ENCODE assay signal across 22 mouse cellular contexts in the genomic region with DNA sequence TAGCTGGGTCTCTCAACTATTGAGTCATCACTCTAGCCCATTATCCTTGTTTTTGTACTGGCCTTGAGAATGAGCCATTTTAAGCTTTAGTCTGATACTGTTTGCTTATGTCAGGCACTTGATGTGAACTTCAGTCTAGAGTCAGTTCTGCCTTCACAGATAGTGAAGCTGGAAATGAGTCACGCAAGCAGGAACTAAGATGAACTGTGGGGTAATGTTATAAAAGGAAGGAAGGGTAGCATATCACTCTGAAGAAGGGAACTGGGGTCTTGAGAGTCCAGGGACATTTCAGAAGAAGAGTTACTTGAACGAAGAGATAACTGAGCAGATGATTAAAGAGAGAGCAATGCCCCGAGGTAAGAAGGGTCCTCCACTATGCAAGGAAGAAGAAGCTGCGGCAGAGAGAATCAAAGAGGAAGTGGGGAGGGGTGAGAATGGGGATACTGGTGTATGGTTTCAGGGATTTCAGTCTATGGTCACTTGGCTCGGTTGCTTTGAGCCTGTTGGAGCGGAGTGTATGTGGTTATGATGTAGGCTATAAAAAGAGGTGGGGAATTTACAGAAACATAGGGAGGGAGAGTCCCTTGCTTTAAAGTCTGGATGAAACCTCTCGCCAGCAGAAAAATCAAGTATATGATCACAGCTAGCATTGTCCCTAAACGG. TPM values are rescaled to one million over a fixed set of nuclear protein-coding genes. Genes with fewer than 3 reads are reported as not detected.
"Had no signal": no experiment of that assay in that cellular context is flagged by ENCODE, and none has a peak within 500 bp of the region (broad histone marks: within the 10 kb centered on the region; RNA-seq: fewer than 3 reads in every experiment).

No protein-coding gene starts in this region.

- H3K27ac ChIP-seq: midbrain, embryonic 13.5 days; midbrain, embryonic 15.5 days; neural tube, embryonic 12.5 days; stomach, embryonic 15.5 days; stomach, postnatal 0 days had no signal

- H3K4me3 ChIP-seq: midbrain, embryonic 13.5 days; midbrain, embryonic 15.5 days; neural tube, embryonic 12.5 days; stomach, embryonic 15.5 days had no signal

- DNase-seq: lung, adult 18-20 months; lung, embryonic 14.5 days; lung, postnatal 10 days; lung, postnatal 4 days; right cerebral cortex, postnatal 14 days; thymus, adult 2 months; thymus, postnatal 25 days; thymus, postnatal 4 days had no signal

- H3K4me2 ChIP-seq: lung, embryonic 14.5 days; midbrain, embryonic 11.5 days; midbrain, embryonic 13.5 days; midbrain, embryonic 15.5 days; neural tube, embryonic 12.5 days; stomach, embryonic 15.5 days had no signal

- ATAC-seq: midbrain, embryonic 13.5 days; midbrain, embryonic 15.5 days had no signal

- H3K4me1 ChIP-seq: midbrain, embryonic 13.5 days; midbrain, embryonic 15.5 days; neural tube, embryonic 12.5 days; stomach, embryonic 15.5 days had no signal

- H3K27me3 ChIP-seq: midbrain, embryonic 13.5 days; midbrain, embryonic 15.5 days; neural tube, embryonic 12.5 days; stomach, embryonic 15.5 days had no signal

- H3K9ac ChIP-seq: lung, embryonic 14.5 days; midbrain, embryonic 13.5 days; midbrain, embryonic 15.5 days; neural tube, embryonic 12.5 days; stomach, embryonic 15.5 days had no signal

- H3K9me3 ChIP-seq: midbrain, embryonic 13.5 days; midbrain, embryonic 15.5 days; neural tube, embryonic 12.5 days; stomach, embryonic 15.5 days had no signal

- H3K36me3 ChIP-seq: midbrain, embryonic 13.5 days; midbrain, embryonic 15.5 days; neural tube, embryonic 12.5 days; stomach, embryonic 15.5 days had no signal

RNA-seq across cellular contexts. Expression of a gene that starts 3.8 kb away (rescaled TPM):
- total RNA-seq: midbrain, postnatal 0 days; monocyte, adult 5-6 weeks; neutrophil, adult 5-6 weeks had no signal
- polyA plus RNA-seq: lung, embryonic 14.5 days; lung, embryonic 16.5 days; midbrain, embryonic 11.5 days; midbrain, embryonic 13.5 days; neural tube, embryonic 12.5 days; neural tube, embryonic 14.5 days; spleen, adult 2 months; stomach, embryonic 15.5 days; thymus, adult 2 months; urinary bladder, adult 2 months had no signal

RNA-seq across cellular contexts. Expression of a gene that starts 14.9 kb away (rescaled TPM):
- total RNA-seq: monocyte, adult 5-6 weeks; neutrophil, adult 5-6 weeks had no signal
- polyA plus RNA-seq: lung, embryonic 14.5 days; thymus, adult 2 months had no signal

RNA-seq across cellular contexts. Expression of a gene that starts 29.1 kb away (rescaled TPM):
- total RNA-seq: midbrain, postnatal 0 days; monocyte, adult 5-6 weeks; neutrophil, adult 5-6 weeks had no signal
- polyA plus RNA-seq: lung, embryonic 14.5 days; lung, embryonic 16.5 days; midbrain, embryonic 11.5 days; midbrain, embryonic 13.5 days; neural tube, embryonic 12.5 days; neural tube, embryonic 14.5 days; spleen, adult 2 months; testis, adult 2 months; thymus, adult 2 months had no signal
